Mouse (Mus musculus) ES-Bruce4 (cell line): ENCODE results near the gene Dtnbp1.

ENCODE experiments used
- CTCF ChIP-seq: IDR thresholded peaks from one replicate; pipeline ENCODE4 v1.8.1; 2011; ENCODE audit warnings: low read depth, low read length
- EP300 ChIP-seq: IDR thresholded peaks from 2 replicates; pipeline ENCODE4 v1.6.1; 2011; ENCODE audit warnings: low read depth, low read length; ENCODE audit not compliant: insufficient read depth

GRCm38 (mm10) chr13:44915382-44915781 lies 86.6 kb downstream of the Dtnbp1 start:
- TF ChIP-seq CTCF (no peak), EP300 (no peak)
